Mouse (Mus musculus) testis, adult 2 months (tissue): Measurements from ENCODE around the gene Prkce.

Experiments
- CTCF ChIP-seq: fragments of 200-500 bp; IDR thresholded peaks from 2 replicates; pipeline ENCODE4 v1.5.1; 2012; ENCODE audit warnings: low read depth, mild to moderate bottlenecking, inconsistent platforms, low read length, moderate library complexity; ENCODE audit not compliant: control insufficient read depth, insufficient read depth, insufficient replicate concordance
- POLR2A ChIP-seq: fragments of 200-500 bp; IDR thresholded peaks from 2 replicates; pipeline ENCODE4 v1.6.1; 2012; ENCODE audit warnings: low read depth, mild to moderate bottlenecking, inconsistent platforms, low read length, moderate library complexity; ENCODE audit not compliant: control insufficient read depth

DNA sequence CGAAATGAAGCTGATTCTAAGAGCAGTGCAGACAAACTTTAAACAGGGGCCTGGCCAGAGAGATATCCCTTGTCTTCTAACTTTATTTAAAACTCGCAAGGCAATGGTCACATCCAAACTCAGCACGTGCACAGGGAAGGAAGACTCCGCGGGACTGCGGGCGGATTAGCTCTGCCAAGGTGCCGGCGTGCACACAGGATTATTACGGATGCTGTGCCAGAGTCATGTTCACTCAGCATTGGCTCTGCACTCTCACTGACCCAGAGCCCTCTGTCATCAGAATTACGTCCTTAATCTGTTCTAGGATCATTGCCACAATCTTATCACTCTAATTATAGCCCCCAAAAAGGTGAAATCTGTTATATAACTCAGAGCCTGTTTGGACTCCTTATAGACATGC is 353.7 kb downstream of the Prkce start:
- TF ChIP-seq POLR2A = no peak
- TF ChIP-seq CTCF = no peak
